Mouse (Mus musculus) spleen, adult 18-20 months (tissue): Measurements from ENCODE around the gene Hmbs.
"Not testable (repeated sequence)": the region's sequence is repeated elsewhere in the genome, so short reads cannot be mapped to it uniquely, and the experiment has no call there.

Source experiments
- DNase-seq, 2 experiments: peaks; one replicate each; pipeline ENCODE4 v3.0.0; 2022; ENCODE audit warnings: mixed read lengths in 2 of 2

Hmbs gene

GRCm38 (mm10) chr9:44343781-44344421 lies at the start of gene Hmbs:
Gene Hmbs, minus strand, starts transcription at chr9:44344228.
- peak; percentile 81 to 91 for DNase-seq

DNA sequence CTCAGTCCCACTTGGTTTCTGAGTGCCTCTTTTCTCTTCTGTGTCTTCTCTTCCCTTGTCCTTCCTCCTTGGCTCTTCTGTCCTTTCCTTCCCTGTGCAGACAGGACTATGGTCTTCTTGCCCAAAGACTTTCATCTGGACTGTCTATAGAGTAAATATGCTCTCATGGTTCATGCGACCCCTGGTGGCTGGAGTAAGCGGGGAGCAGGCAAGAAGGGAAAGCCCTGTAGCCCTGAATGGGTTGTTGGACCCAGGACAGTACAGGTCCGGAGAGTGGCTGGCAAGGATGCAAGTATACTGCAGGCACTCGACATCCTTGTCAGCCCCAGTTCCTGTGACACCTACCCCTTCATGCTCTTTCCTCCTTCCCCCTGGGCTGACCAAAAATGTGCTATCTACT lies 47.4 kb upstream of the Hmbs start:
- peak; percentile 46 to 81 for DNase-seq

DNA sequence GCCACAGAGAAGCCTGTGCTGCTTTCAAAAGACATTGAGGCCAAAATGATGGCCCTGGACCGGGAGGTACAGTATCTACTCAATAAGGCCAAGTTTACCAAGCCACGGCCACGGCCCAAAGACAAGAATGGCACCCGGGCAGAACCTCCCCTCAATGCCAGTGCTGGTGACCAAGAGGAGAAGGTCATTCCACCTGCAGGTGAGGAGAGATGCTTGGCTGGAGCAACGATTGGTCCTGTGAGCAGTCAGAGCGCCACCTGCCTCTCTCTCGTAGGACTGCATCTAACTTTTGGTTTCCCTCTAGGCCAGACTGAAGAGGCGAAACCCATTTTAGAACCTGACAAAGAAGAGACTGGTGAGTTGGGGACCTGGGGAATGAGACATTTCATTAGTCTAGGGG lies 45.2 kb upstream of the Hmbs start:
- peak in 1 of 2 experiments; percentile 61 for DNase-seq

- DNase-seq: no peak
Observed at GRCm38 (mm10) chr9:44387221-44387620, 43.2 kb upstream of the Hmbs start.

- no peak for DNase-seq
Observed at GRCm38 (mm10) chr9:44384596-44384995, 40.6 kb upstream of the Hmbs start.

DNA sequence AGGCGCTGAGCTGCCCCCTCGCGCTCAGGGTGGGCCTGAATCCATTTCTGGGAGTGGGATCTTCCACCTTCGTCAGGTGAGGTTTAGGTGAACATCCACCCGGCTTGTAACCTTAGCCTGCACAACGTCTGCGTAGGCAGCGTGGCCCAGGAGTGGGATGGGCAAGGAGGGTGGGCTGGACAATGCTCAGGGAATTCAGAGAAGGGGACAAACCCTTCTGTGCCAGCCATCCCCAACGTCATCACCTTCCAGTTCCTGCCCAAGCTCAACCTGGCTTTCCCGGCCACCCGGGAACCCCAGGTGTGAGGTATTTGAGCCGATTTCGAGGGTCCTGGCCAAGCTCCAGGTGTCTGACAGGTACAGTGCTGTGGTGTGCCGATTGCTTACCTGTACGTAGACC lies 35.8 kb upstream of the Hmbs start:
- no peak for DNase-seq

DNA sequence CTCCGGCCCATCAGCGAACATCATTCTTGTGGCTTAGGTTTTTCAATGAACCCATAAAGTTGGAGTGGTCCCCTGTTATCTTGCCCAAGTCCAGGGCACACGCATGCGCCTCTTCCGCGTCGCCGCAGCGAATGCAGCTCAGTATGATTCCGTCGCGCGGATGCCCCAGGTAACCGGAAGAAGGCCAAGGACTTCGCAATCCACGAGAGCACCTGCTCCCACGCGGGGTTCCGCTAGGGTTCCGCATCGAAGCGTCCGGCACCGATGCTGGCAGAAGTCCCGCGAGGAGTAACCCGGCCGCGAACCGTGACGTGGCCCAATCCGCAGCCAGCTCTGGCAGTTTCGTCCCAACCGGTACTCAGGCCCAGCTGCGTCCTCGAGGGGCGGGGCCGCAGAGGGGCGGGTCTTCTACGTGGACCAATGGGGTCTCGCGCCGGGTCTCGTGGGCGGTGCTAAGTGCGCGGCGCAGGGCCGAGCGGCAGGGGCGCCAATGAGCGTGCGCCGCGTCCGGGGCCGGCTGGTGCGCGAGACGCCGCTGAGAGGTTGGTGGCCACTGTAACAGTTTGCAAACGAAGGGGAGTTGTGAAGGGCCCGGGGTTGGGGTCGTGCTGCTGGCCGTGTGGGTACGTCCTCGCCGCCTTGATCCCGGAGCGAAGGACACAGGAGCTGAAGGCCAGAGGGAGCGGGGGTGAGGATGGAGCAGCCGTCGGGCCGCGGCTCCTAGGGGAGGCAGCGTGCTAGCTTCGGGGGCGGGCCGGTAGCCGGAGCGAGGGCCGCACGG lies 35.2 kb upstream of the Hmbs start, which contains the start of gene Hyou1:
TSS of gene Hyou1 (plus strand) at position 437 of the 781 bp plus-strand sequence.
- DNase-seq: peak; percentile 99 to 100

DNA sequence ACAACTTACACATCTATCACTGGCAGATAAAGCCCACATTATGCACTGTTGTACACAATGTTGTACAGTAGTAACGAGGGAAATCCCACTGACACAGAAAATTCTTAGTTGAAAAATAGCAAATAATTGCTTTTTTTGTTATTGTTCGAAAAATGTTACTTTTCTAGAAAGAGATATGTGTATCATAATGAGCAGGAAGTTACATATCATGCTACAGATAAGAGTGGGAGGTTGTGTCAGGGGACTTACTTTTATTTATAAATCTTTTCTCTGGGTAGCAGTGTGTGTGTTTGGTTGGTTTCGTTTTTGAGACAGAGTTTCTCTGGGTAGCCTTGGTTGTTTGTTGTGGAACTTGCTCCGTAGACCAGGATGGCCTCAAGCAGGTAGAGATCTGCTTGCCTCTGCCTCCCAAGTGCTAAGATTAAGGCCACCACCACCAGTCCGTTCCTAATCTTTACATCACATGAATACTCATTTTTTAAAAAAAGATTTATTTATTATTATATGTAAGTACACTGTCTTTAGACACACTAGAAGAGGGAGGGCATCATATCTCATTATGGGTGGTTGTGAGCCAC lies 34.2 kb upstream of the Hmbs start:
- DNase-seq: no peak

GRCm38 (mm10) chr9:44377335-44377734 lies 33.3 kb upstream of the Hmbs start:
- DNase-seq: not testable (repeated sequence)

DNA sequence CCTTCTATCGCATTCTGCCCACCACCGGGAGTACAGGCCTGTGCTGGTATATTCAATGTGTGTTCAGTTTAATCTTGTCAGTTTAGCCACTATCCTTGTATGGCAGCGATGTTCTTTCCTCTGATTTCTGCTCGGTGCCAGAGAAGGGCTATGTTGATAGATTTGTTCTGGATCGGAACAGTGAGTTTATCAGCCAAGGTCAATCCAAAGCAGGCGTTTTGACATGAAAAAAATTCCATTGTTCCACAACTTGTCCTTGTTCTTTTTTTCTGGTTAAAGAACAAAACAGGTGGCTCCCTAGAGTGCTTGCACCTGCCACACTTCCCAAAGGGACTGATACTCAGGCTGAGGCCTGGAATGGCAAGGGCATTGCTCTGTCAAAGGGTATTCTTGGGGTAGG lies 32.1 kb upstream of the Hmbs start:
- no peak for DNase-seq

DNA sequence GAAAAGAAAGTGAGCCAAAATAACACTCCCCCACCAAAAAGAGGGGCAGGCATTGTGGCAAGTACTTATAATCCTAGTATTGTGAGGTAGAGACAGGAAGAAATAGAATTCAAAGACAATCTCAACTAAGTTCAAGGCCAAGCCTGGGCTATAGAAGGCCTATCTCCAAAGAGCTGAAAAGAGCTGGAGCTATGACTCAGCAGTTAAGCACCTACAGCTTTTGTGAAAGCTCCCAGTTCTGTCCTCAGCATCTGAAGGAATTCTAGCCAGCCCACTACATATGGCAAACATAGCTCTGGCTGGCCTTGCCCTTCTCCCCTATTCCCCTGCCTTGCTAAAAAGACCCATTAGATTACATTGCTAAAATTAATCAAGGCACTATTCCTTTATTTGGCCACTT lies 29.4 kb upstream of the Hmbs start:
- DNase-seq: no peak

- peak in 1 of 2 experiments; percentile 29 for DNase-seq
Observed at GRCm38 (mm10) chr9:44364480-44364879, 20.5 kb upstream of the Hmbs start.

GRCm38 (mm10) chr9:44361931-44362330 lies 17.9 kb upstream of the Hmbs start:
- not testable (repeated sequence) for DNase-seq

DNA sequence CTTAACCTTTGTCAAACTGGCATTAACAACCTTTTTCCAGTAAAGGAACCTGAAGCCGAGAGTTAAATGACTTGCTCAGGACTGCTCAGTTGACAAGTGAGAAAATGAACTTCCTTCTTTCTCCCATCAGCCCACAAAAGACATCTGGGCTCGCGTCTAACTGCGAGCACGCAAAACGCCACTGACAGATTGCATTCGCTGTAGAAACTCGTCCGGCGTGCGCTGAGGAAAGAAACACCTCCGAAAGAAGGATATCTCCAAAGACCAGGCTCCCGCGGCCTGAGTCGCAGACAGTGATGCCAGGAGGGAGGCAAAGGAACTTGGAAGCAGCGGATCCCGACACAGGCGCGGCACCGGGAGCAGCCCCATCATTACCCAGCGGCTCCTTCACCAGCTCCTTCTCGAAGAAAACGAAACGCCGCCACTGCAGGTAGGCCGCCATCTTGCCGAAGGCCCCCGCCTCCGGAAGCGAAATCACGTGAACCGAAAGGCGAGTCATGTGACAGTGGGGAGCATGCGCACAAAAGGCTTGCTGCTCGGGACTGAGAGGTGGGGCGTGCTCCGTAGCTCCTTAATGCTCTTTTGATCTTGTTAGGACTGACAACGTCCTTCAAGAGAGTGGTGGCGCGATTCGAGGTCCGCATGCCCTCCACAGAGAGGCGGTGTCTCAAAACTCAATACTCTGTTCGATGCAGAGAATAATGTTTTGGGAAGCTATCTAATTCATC lies 17.3 kb upstream of the Hmbs start, which contains the start of gene Vps11:
TSS of gene Vps11 (minus strand) at position 481 of the 728 bp plus-strand sequence.
- DNase-seq: peak; percentile 91 to 92

GRCm38 (mm10) chr9:44357207-44357606 lies 13.2 kb upstream of the Hmbs start:
- no peak for DNase-seq

DNA sequence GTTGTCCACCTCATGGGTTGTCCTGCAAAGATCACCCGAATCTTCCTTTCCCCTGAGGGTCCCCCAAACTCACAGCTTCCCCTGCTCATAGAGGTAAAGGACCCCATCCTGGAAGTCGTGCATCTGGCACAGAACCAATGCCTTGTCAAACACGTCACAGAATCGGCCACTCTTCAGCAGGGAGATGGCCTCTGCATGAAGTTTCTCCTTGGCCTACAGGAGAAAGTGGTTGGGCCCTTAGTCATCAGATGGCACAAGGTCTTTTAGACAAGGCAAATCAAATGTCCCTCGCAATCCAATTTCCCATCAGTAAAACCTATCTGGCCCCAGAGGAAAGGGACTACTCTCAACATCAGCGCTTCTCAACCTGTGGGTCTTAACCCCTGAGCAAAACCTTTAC lies 9.1 kb upstream of the Hmbs start:
- no peak for DNase-seq

GRCm38 (mm10) chr9:44352337-44352736 lies 8.3 kb upstream of the Hmbs start:
- no peak for DNase-seq

DNA sequence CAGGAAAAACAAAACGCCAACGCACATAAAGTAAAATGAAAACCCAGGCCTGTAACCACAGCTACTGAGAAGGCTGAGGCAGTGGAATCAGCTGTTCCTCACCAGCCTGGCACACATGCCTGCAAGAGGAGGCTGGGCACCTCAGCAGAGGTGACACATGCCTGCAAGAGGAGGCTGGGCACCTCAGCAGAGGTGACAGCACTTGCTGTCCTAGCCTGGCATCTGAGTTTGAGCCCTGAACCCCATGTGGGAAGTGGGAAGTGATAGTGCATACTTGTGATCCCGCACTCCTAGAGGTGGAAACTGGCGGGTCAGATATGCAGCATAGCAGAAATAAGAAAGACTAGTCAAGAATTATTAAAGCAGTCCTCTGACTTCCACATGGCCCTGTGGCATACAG lies 7.4 kb upstream of the Hmbs start:
- DNase-seq: no peak

GRCm38 (mm10) chr9:44348546-44348945 lies 4.5 kb upstream of the Hmbs start:
- no peak for DNase-seq

DNA sequence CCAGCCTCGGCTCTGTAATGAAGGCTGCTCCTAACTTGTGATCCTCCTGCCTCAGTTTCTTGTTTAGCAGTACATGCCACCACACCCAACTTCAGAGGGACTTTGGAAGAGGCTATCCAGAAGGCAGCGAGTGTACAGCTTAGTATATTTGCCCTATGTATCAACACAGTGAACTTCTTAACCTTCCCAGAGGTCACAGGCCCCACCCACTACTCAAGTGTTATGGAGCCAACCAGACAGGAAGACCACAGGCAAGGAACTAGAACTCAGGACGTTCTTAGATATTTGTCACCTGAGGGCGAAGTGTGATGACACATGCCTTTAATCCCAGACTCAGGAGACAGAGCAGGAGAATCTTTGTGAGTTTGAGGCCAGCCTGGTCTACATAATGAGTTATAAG lies 3.6 kb upstream of the Hmbs start:
- DNase-seq: no peak

DNA sequence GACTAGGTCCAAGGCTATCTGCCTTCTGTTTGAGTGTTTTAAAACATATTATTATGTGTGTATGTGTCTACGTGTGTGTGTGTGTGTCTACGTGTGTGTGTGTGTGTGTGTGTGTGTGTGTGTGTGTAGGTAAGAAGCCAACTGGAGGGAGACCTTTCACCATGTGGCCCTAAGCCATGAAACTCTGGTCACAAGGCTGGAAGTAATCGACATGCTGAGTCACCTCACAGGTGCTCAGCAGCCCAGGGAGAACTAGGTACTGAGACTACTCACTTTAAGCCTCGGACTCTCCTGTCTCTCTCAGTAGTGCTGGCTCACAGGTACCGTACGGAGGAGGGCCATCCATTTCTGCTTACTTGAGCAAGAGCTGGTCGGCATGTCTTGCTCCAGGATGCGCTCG lies 3.1 kb upstream of the Hmbs start:
- no peak for DNase-seq

DNA sequence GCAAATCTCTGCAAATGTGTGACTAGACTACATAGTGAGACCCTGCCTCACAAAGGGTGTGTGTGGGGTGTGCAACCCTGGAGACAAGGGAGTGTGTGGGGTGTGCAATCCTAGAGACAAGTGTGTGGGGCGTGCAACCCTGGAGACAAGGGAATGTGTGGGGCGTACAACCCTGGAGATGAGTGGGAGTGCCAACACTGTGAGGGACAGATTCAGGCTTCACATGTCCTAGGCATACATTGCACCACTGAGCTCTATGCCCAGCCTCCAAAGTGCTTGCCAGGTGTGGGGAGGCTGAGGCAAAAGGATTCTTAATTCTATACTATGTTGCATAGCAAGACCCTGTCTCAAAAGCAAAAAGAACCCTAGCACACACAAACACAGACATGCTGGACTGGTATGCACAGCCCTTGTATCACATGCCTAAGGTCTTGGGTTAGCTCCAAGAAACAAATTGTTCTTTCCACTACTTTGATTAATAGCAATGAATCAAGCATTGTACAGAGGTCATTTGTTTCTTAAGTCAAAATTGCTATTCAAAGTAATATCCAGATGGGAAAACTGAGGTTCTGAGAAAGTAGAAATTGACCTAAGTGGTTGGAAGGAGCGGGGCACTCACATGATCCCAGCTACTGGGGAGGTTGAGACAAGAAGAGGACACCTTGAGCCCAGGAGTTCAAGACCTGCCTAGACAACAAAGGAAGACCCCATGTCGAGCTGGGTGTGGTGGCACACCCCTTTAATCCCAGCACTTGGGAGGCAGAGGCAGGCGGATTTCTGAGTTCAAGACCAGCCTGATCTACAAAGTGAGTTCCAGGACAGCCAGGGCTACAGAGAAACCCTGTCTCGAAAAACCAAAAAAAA lies 1.8 kb upstream of the Hmbs start:
- DNase-seq: no peak
